Mouse (Mus musculus) kidney, embryonic 14.5 days (tissue): ENCODE results near the gene Zfp184. TPM values are rescaled to one million over a fixed set of nuclear protein-coding genes. Genes with fewer than 3 reads are reported as not detected.
"Not testable (repeated sequence)": the region's sequence is repeated elsewhere in the genome, so short reads cannot be mapped to it uniquely, and the experiment has no call there.

ENCODE experiments used
- ATAC-seq: fragments of 200-750 bp; cut with Nextera tagmentation; 2 replicates; pipeline ENCODE4 v1.8.0; 2017; ENCODE audit warnings: moderate number of reproducible peaks, mild to moderate bottlenecking, moderate TSS enrichment, moderate library complexity; ENCODE audit not compliant: low FRiP score, low TSS enrichment
- H3K27ac ChIP-seq: fragments of 300-500 bp; sonication (generic); 2 replicates; pipeline ENCODE4 v1.5.1; 2014; ENCODE audit warnings: low read depth, mild to moderate bottlenecking, low read length, moderate library complexity, mixed read lengths
- H3K27me3 ChIP-seq: fragments of 300-500 bp; sonication (generic); 2 replicates; pipeline ENCODE4 v1.6.1; 2014; ENCODE audit warnings: mild to moderate bottlenecking, low read length; ENCODE audit not compliant: control insufficient read depth, insufficient read depth
- H3K36me3 ChIP-seq: fragments of 300-500 bp; sonication (generic); 2 replicates; pipeline ENCODE4 v1.6.1; 2014; ENCODE audit warnings: low read length, mixed read lengths; ENCODE audit not compliant: control insufficient read depth, insufficient read depth
- H3K4me1 ChIP-seq: fragments of 300-500 bp; sonication (generic); 2 replicates; pipeline ENCODE4 v1.6.1; 2014; ENCODE audit warnings: low read length, mixed read lengths; ENCODE audit not compliant: control insufficient read depth, insufficient read depth
- H3K4me2 ChIP-seq: fragments of 300-500 bp; sonication (generic); replicated peaks from 2 replicates; pipeline ENCODE4 v1.6.1; 2014; ENCODE audit warnings: low read depth, mild to moderate bottlenecking, low read length
- H3K4me3 ChIP-seq: fragments of 300-500 bp; sonication (generic); 2 replicates; pipeline ENCODE4 v1.5.1; 2014; ENCODE audit warnings: mild to moderate bottlenecking, low read length
- H3K9ac ChIP-seq: fragments of 300-500 bp; sonication (generic); 2 replicates; pipeline ENCODE4 v1.6.1; 2014; ENCODE audit warnings: low read depth, mild to moderate bottlenecking, low read length, moderate library complexity
- H3K9me3 ChIP-seq: fragments of 300-500 bp; sonication (generic); 2 replicates; pipeline ENCODE4 v1.6.1; 2016; ENCODE audit warnings: low read length; ENCODE audit not compliant: control insufficient read depth
- WGBS: fragments of 180-500 bp; shearing (Covaris S2); extraction: QIAGEN DNeasy Blood & Tissue Kit; methylation state at CpG from one replicate; pipeline ENCODE4 v1.1.7; 2014; 5-methylcytosine and 5-hydroxymethylcytosine counted together
- polyA plus RNA-seq: library from polyadenylated mRNA; unstranded; fragments of >200 nt; fragmentation: Nextera tagmentation; extraction: Ambion mirVana; gene quantifications from 2 replicates; pipeline ENCODE4 v1.2.1, GENCODE M21; 2014

Zfp184 gene
- 15.5 and 17.9 TPM in 2 replicates for polyA plus RNA-seq

DNA sequence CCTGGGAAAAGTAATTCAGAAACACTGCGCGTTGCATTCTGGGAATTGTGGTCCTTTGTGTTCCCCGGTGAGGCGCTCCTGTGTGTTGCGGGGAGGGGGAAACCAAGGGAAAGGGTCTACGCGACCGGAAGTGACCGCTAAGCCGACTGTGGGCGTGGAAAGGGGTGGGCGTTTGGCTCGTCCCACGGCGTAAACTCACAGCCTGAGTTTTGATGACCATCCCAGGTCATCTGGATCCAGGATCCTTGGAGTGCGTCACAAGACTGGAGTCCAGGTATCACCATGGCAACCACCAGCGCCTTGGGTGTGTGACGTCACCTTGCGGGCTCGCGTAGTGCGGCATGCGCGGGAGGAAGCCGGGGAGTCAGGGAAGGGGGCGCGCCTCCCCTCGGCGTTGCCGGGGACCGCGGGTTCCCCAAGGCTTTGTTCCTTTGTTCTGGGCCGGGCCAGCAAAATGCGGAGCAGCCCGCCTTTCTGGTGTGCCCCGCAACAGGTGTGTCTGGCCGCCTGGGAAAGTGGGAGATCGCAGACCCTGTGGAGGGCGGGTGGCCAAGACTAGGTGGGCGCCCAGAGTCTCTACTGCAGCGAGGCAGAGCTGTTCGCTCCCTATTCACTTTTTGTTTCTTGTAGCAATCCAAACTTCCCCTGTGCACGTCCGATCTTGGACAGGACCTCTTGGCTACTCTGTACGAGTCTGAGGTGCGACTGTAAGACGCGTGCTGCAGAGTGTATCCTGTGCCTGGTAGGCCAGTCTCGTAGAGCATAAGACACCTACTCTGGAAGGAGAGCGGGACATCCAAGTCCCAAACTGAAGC lies at the start of gene Zfp184:
Zfp184 (plus strand) TSS at position 169 of the 815 bp plus-strand sequence.
- peaks cover 18% of the 10 kb centered on the region for H3K36me3 ChIP-seq
- peak; percentile 94 for ATAC-seq
- H3K9me3 ChIP-seq: no peaks in the 10 kb centered on the region
- H3K27ac ChIP-seq: peak within 1 kb of the TSS; percentile 80
- peak within 1 kb of the TSS; percentile 87 for H3K4me3 ChIP-seq
- peak within 1 kb of the TSS; percentile 45 for H3K4me2 ChIP-seq
- H3K4me1 ChIP-seq: no peaks in the 10 kb centered on the region
- no peaks in the 10 kb centered on the region for H3K27me3 ChIP-seq
- under 1% methylated on average over 47 of the region's 50 CpGs for WGBS
- peak within 1 kb of the TSS; percentile 88 for H3K9ac ChIP-seq

DNA sequence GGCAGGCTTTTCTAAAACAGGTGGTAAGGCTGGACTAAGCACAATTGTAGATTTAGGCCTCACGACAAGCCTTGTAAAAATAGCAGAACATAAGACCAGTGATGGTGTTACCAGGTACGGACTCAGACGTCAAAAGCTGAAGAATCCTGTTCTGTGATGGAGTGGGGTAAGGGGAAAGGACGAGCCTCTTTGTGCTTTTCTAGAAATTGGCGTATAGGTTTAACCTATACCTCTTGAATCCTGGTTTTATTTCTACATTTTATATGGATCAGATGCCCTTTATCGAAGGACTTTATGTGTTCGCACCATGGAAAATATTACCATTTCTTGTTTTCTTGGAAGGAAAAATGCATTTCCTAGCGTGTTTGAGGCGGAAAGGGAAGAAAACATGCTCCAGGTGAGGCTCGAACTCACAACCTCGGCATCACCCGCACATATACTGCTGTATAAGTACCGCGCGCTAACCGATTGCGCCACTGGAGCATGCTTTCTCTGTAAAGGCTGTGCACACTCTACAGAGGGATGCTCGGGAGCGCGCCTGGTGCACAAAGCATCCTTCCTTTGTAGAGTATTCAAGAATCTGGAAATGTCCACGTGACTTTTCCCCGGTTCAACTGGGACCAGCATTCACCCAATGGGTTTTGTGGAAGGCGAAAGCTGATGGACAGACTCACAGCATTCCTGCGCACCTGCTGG lies 48.2 kb upstream of the Zfp184 start:
- Histone ChIP-seq H3K27ac (no peak overlapping the region), H3K27me3 (no peaks in the 10 kb centered on the region)
- WGBS: 8% methylated on average over 24 of the region's 24 CpGs

DNA sequence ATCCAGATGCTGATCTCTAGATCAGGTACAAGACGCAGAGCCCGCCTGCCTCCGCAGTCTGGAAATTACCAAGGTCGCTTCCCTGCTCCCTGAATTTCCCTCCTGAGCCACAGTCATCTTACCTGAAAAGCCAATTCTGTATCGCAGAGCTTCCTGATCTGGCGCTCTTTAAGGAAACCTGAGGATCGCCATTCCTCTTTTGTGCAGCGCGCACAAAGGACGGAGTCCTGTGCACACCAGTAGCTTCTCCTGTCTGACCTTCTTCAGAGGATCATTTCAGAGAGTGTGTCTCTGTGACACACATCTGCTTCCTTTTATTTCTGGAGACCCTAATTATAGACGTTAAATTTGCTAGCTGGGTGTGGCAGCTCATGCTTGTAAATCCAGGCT lies 47.7 kb upstream of the Zfp184 start:
- no peaks in the 10 kb centered on the region for H3K27me3 ChIP-seq
- H3K27ac ChIP-seq: no peak overlapping the region
- H3K4me1 ChIP-seq: no peaks in the 10 kb centered on the region
- under 1% methylated on average over 11 of the region's 11 CpGs for WGBS
- peak; percentile 56; the same call in 1 of the 2 replicates for ATAC-seq
- H3K4me3 ChIP-seq: peak overlapping the region; percentile 48
- H3K9ac ChIP-seq: peak overlapping the region; percentile 58
- H3K4me2 ChIP-seq: peak overlapping the region; percentile 55
- H3K36me3 ChIP-seq: no peaks in the 10 kb centered on the region
- peaks cover 4% of the 10 kb centered on the region; the same call in 1 of the 2 replicates for H3K9me3 ChIP-seq

More for the DNA sequence above, 48.2 kb upstream of the Zfp184 start:
- Histone ChIP-seq H3K4me2 (peak overlapping the region; percentile 55), H3K36me3 (no peaks in the 10 kb centered on the region), H3K9me3 (peaks cover 4% of the 10 kb centered on the region; the same call in 1 of the 2 replicates), H3K4me3 (peak overlapping the region; percentile 48), H3K9ac (peak overlapping the region; percentile 58), H3K4me1 (no peaks in the 10 kb centered on the region)
- ATAC-seq: peak; percentile 95

DNA sequence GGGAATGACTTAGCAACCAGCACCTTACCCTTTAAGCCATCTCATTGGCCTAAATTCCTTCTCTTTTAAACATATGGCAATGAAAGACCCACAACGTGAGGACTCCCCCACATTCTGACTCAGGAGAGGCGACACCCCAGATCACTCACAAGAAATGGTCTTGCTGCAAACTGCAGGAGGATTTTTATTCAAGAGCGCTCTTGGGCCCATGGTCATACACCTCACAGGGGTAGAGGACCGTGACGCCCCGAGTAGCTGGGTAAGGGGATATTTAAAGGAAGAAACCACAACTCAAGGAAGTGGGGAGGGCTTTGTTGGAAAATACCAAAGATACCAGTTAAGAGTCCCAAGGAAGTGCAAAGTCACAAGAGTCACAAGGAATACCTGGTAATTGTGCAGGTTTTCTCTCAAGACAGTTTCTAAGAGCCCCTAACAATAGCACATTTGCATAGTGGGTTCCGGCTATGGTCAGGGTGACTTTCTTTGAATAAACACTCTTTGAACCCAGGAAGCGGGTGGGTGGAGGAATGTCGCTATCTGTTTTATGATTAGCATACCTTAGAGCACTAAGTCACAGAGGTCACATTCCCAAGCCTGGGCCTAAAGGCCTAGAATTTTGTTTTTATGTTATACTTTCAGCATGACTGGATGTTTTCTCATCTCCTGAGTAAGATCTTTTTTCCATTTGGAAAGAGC lies 43.9 kb upstream of the Zfp184 start:
- H3K27ac ChIP-seq, H3K9ac ChIP-seq, H3K4me2 ChIP-seq, H3K9me3 ChIP-seq, H3K4me3 ChIP-seq, H3K36me3 ChIP-seq, ATAC-seq, H3K4me1 ChIP-seq, H3K27me3 ChIP-seq: not testable (repeated sequence)
- 90% methylated on average over 9 of the region's 9 CpGs for WGBS

DNA sequence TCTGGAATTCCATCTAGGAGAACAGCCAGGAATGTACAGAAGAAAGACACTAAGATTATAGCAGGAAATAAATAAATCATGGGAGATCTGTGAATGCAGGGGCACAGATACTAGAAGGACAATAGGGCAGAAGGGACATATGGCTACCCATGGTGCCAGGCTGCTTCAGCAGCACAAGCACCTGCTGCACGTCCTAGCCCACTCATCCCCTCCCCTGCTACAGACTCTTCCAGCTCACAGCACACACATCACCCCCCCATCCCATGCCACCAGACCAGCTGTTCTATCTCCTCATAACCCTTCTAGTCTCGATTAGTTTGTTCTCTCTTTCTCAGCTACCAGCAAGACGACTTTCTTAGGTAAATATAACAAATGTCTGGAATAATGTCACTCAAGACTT lies 41.4 kb upstream of the Zfp184 start:
- Histone ChIP-seq H3K9me3 (peaks cover 4% of the 10 kb centered on the region; the same call in 1 of the 2 replicates), H3K27ac (no peak overlapping the region), H3K4me1 (no peaks in the 10 kb centered on the region), H3K9ac (no peak overlapping the region), H3K27me3 (no peaks in the 10 kb centered on the region), H3K4me3 (no peak overlapping the region), H3K4me2 (no peak overlapping the region), H3K36me3 (no peaks in the 10 kb centered on the region)
- 42% methylated on average over 3 of the region's 3 CpGs for WGBS
- ATAC-seq: no peak

DNA sequence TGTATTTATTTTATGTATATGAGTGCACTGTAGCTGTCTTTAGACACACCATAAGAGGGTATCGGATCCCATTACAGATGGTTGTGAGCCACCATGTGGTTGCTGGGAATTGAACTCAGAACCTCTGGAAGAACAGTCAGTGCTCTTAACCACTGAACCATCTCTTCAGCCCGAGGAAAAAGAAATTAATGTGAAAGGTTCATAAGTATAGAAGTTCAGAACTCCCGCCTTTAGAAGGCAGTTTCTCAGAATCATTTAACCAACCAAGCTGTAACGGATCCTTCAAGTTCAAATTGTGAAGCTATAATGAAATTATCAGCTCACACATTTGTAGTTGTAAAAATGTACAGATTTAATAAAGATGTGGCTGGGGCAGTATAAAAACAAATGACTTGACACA lies 40.8 kb upstream of the Zfp184 start:
- not testable (repeated sequence) for H3K4me3 ChIP-seq, H3K27ac ChIP-seq, H3K9me3 ChIP-seq, H3K9ac ChIP-seq, ATAC-seq, H3K36me3 ChIP-seq, H3K4me1 ChIP-seq, H3K27me3 ChIP-seq, H3K4me2 ChIP-seq
- WGBS: 79% methylated on average over 4 of the region's 4 CpGs

DNA sequence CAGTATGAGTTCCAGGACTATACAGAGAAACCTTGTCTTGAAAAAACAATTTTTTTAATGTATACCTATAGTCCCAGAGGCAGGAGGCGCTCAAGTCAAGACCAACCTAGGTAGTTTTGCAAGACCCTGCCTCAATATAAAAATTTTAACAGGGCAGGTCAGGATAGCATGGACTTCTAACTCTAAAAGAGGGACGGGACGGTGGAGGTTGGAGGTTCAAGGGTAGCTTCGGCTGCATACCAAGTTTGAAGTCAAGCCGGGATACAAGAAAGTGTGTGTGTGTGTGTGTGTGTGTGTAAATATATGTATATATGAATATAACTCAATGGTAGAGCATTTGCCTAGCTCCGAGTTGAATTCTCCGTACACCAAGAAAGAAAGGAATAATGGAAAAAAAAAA lies 38.6 kb upstream of the Zfp184 start:
- no peak for ATAC-seq
- Histone ChIP-seq H3K27me3 (no peaks in the 10 kb centered on the region), H3K36me3 (no peaks in the 10 kb centered on the region), H3K4me1 (0 out of 2 replicates have a peak, but pooled peaks cover 5% of the 10 kb centered on the region), H3K4me2 (no peak overlapping the region; the same call in 1 of the 2 replicates), H3K9me3 (no peaks in the 10 kb centered on the region), H3K4me3 (no peak overlapping the region), H3K9ac (no peak overlapping the region), H3K27ac (no peak overlapping the region)
- WGBS: 36% methylated on average over 7 of the region's 7 CpGs

DNA sequence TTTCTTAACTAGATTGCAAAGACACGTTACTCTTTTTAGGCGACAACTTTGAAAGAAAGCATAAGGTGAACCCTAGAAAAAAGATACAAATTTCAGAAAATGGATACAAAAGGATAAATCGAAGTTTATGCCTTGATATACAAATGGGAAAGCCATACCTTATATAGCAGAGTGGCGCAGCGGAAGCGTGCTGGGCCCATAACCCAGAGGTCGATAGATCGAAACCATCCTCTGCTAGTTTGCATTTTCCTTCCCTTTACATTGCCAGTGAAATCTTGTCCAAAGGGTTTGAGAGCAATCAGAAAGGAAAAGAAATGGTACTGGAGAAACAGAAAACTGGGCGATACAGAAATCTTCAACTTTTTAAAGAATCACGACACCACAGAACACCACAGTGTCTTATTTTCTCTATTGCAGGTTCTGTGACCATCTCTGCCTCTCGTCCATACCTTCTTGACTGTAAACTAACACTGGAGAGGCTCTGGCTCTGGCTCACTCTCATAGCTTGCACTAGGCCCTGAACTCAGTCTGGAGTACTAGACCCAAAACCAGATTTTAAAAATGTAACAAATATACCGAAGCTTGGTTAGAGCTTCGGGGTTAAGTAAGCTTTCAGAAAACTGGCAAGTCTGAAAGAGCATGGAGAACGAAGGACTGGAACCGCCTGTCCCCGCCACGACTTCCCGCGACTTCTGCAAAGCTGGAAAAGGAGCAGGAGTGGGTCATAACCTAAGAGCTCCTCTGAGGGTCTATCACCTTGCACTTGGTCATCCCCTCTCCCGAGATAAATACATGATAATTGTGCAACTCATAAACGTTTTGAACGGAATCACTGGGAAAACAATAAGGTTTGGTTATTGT lies 37.7 kb upstream of the Zfp184 start:
- 11% methylated on average over 22 of the region's 22 CpGs for WGBS
- Histone ChIP-seq H3K4me2 (peak overlapping the region; percentile 41), H3K27ac (no peak overlapping the region), H3K9me3 (no peaks in the 10 kb centered on the region), H3K27me3 (no peaks in the 10 kb centered on the region), H3K36me3 (no peaks in the 10 kb centered on the region), H3K4me1 (0 out of 2 replicates have a peak, but pooled peaks cover 5% of the 10 kb centered on the region), H3K9ac (peak overlapping the region; percentile 25; the same call in 1 of the 2 replicates), H3K4me3 (peak overlapping the region; percentile 24)
- 0 out of 2 replicates have a peak, but pooled peaks have one; percentile 51 for ATAC-seq
